Mouse (Mus musculus) liver, postnatal 0 days (tissue): Measurements from ENCODE around the gene Gm4070.
"Not testable (repeated sequence)": the region's sequence is repeated elsewhere in the genome, so short reads cannot be mapped to it uniquely, and the experiment has no call there.

ENCODE experiments used
- CTCF ChIP-seq: sonication (generic); IDR thresholded peaks from 2 replicates; pipeline ENCODE4 v1.5.1; 2016; ENCODE audit warnings: antibody characterized with exemption, low read depth
- EP300 ChIP-seq: IDR thresholded peaks from 2 replicates; pipeline ENCODE4 v1.6.1; 2016; ENCODE audit warnings: antibody characterized with exemption, low read depth, mild to moderate bottlenecking

DNA sequence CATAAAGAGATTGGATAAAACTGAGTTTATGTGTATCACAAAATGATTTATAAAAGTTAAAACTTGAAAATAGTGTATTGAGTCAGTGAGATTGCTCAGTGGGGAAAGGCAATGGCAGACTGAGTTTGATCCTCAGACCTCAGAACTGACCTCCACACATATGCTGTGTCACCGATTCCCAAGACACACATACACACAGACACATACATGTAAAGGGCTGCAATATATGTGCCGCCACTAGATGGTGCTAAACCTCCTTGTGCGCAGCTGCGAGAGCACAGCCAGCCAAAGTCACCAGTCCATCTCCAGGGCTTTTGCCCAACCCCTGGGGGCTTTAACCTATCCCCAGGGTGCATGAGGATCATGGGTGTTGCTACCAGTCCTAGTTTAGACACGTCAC lies 1.4 kb downstream of the Gm4070 start:
- TF ChIP-seq CTCF, EP300: not testable (repeated sequence)
